Mouse (Mus musculus) lung, postnatal 0 days (tissue): ENCODE measurements at regions not wholly inside any gene's neighbourhood (a gene's known extent, or its start where the extent isn't known, plus 50 kb on each side); places are given as distances from the start of the nearest gene placed in this dataset.

ENCODE experiments used
- ATAC-seq: fragments of 200-750 bp; cut with Nextera tagmentation; 2 replicates; pipeline ENCODE4 v1.8.0; 2017; ENCODE audit warnings: moderate library complexity
- DNase-seq: peaks from one replicate; pipeline ENCODE4 v3.0.0-alpha.2; 2016; ENCODE audit warnings: low spot score
- H3K27ac ChIP-seq: fragments of 300-500 bp; sonication (generic); 2 replicates; pipeline ENCODE4 v1.5.1; 2014; ENCODE audit warnings: antibody characterized with exemption, mild to moderate bottlenecking, low read length, mixed read lengths
- H3K27me3 ChIP-seq: fragments of 300-500 bp; sonication (generic); replicated peaks from 2 replicates; pipeline ENCODE4 v1.6.1; 2014; ENCODE audit warnings: low read length, mixed read lengths; ENCODE audit not compliant: insufficient read depth
- H3K36me3 ChIP-seq: fragments of 300-500 bp; sonication (generic); 2 replicates; pipeline ENCODE4 v1.6.1; 2014; ENCODE audit warnings: low read length, mixed read lengths; ENCODE audit not compliant: insufficient read depth
- H3K4me1 ChIP-seq: fragments of 300-500 bp; sonication (generic); 2 replicates; pipeline ENCODE4 v1.6.1; 2014; ENCODE audit warnings: antibody characterized with exemption, low read depth, low read length, mixed read lengths; ENCODE audit not compliant: insufficient read depth
- H3K4me2 ChIP-seq: fragments of 300-500 bp; sonication (generic); replicated peaks from 2 replicates; pipeline ENCODE4 v1.6.1; 2014; ENCODE audit warnings: low read depth, mild to moderate bottlenecking, low read length, moderate library complexity, mixed read lengths
- H3K4me3 ChIP-seq: fragments of 300-500 bp; sonication (generic); 2 replicates; pipeline ENCODE4 v1.5.1; 2014; ENCODE audit warnings: low read depth, low read length
- H3K9ac ChIP-seq: fragments of 300-500 bp; sonication (generic); replicated peaks from 2 replicates; pipeline ENCODE4 v1.6.1; 2014; ENCODE audit warnings: low read depth, mild to moderate bottlenecking
- H3K9me3 ChIP-seq: fragments of 300-500 bp; sonication (generic); 2 replicates; pipeline ENCODE4 v1.6.1; 2016; ENCODE audit warnings: low read length, mixed read lengths
- CTCF ChIP-seq: IDR thresholded peaks from 2 replicates; pipeline ENCODE4 v1.5.1; 2016; ENCODE audit warnings: antibody characterized with exemption, mild to moderate bottlenecking
- EP300 ChIP-seq: IDR thresholded peaks from 2 replicates; pipeline ENCODE4 v1.6.1; 2016; ENCODE audit warnings: antibody characterized with exemption, mild to moderate bottlenecking, control low read depth
- WGBS: fragments of 180-500 bp; shearing (Covaris S2); extraction: QIAGEN DNeasy Blood & Tissue Kit; methylation state at CpG from one replicate; pipeline ENCODE4 v1.1.7; 2014; 5-methylcytosine and 5-hydroxymethylcytosine counted together

DNA sequence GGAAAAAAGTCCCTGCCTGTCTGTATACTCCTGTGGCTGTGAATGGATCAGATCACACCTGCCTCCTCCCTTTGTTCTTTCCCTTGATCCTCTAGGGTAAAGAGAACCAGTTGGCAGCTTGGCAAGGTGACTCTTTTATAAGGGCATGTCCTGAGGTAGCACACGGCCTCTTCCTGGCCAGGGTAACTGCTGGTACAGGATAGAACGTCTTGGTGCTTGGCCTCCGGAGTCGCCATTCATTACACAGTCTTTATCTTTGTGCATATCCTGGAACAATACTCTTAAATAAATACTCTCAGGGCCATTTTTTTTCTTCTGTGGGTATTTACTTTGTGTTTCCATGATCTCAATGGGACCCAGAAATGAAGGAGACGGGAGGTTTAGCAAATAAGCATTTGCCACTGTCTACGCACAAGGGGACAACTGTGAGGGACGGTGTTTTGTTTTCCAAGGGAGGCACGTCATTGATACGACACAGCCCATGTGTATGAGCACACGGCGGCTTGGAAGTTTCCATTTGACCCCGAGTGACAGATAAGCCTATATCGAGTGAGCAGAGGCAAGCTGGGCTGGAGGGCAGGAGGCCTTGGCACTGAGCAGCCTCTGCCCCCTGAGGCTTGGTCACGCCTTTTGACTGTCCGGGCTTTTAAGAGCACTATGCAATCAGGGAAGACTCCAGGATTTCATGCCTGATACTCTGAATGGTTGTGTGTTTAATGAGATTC is 151.1 kb downstream of the Irs2 start:
- ATAC-seq (no peak), DNase-seq (peak; percentile 10)

DNA sequence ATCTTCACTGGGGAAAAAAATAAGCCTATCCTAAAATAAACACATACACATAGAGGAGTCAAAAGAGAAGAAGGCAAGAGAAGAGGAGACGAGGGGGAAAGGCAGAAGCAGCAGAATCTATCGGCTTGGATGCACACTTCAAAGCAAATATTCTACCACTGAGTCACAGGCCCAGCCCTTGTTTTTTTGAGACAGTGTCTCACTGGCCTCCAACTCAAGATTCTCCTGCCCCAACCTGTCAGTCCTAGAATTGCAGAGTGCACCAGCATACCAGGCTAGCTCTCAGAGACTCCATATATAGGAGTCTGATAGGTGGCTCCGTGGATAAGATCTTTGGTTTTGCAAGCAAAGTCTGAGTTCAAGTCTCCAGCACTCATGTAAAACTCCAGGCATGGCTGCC is 152.6 kb downstream of the Irs2 start:
- no peak overlapping the region for H3K9ac ChIP-seq

More for the DNA sequence above, 151.1 kb downstream of the Irs2 start:
- Histone ChIP-seq H3K27me3 (no peaks in the 10 kb centered on the region), H3K9ac (no peak overlapping the region), H3K4me3 (no peak overlapping the region), H3K4me2 (no peak overlapping the region), H3K36me3 (no peaks in the 10 kb centered on the region), H3K9me3 (no peaks in the 10 kb centered on the region), H3K27ac (no peak overlapping the region), H3K4me1 (no peaks in the 10 kb centered on the region)
- no peak for TF ChIP-seq EP300
- no peak for TF ChIP-seq CTCF
- 40% methylated on average over 15 of the region's 15 CpGs for WGBS

DNA sequence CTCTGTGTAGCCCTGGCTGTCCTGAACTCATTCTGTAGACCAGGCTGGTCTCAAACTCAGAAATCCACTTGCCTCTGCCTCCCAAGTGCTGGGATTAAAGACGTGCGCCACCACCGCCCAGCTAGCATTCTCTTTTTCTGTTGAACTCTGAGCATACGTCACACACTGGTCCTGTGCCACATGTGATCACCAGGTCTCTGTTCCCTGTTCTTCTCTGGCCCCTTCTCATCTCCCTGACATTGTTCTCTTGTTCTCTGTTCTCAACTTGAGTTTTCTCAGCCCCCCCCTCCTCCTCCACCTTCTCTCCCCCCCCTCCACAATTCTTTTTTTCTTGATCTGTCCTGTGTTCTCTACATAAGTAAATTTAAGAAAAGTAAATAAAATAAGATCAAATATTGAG is 153.1 kb downstream of the Irs2 start:
- 94% methylated on average over 4 of the region's 4 CpGs for WGBS
- no peak for ATAC-seq
- no peak for DNase-seq
- H3K36me3 ChIP-seq: no peaks in the 10 kb centered on the region
- no peaks in the 10 kb centered on the region for H3K4me1 ChIP-seq
- no peaks in the 10 kb centered on the region for H3K9me3 ChIP-seq
- H3K9ac ChIP-seq: no peak overlapping the region
- H3K27me3 ChIP-seq: no peaks in the 10 kb centered on the region
- no peak overlapping the region for H3K27ac ChIP-seq
- no peak for TF ChIP-seq CTCF
- no peak for TF ChIP-seq EP300
- H3K4me2 ChIP-seq: no peak overlapping the region
- no peak overlapping the region for H3K4me3 ChIP-seq

More for the DNA sequence above, 152.6 kb downstream of the Irs2 start:
- Histone ChIP-seq H3K9me3 (no peaks in the 10 kb centered on the region), H3K4me1 (no peaks in the 10 kb centered on the region), H3K36me3 (no peaks in the 10 kb centered on the region), H3K27ac (no peak overlapping the region), H3K27me3 (no peaks in the 10 kb centered on the region), H3K4me2 (no peak overlapping the region), H3K4me3 (no peak overlapping the region)
- TF ChIP-seq EP300 (no peak), CTCF (no peak)
- DNase-seq (no peak), ATAC-seq (no peak)
- WGBS: 77% methylated on average over 3 of the region's 3 CpGs

- WGBS: 50% methylated on average over 6 of the region's 6 CpGs
- DNase-seq (no peak), ATAC-seq (no peak)
- TF ChIP-seq EP300 (no peak), CTCF (no peak)
- no peak overlapping the region for H3K27ac ChIP-seq
- H3K36me3 ChIP-seq: no peaks in the 10 kb centered on the region
- H3K4me3 ChIP-seq: no peak overlapping the region
- H3K27me3 ChIP-seq: no peaks in the 10 kb centered on the region
- H3K4me2 ChIP-seq: no peak overlapping the region
- no peak overlapping the region for H3K9ac ChIP-seq
- H3K9me3 ChIP-seq: no peaks in the 10 kb centered on the region
- H3K4me1 ChIP-seq: no peaks in the 10 kb centered on the region
Observed at GRCm38 (mm10) chr8:10854600-10854999, 153.7 kb downstream of the Irs2 start.

DNA sequence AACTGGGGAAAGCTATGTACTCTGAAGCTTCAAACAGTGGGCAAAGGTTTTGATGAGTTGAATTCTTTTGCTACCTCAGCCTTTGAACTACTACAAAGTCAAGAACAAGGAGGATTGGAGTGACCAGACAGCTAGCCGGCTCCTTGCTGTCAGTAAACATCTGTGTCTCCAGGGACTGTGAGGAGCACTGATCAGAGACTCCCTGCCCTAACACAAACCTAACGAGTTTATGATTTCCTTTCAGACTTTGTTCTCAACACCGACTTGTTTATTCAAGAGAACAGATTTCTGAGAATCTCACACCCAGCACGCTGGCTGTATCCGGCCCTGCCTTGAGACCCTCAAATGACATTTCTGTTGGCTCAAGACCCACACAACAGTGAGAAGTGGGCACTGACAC is 154.4 kb downstream of the Irs2 start:
- TF ChIP-seq EP300 (no peak), CTCF (no peak)
- ATAC-seq (no peak), DNase-seq (no peak)
- Histone ChIP-seq H3K27ac (no peak overlapping the region), H3K4me2 (no peak overlapping the region), H3K27me3 (no peaks in the 10 kb centered on the region), H3K4me1 (no peaks in the 10 kb centered on the region), H3K9me3 (no peaks in the 10 kb centered on the region), H3K9ac (no peak overlapping the region), H3K36me3 (no peaks in the 10 kb centered on the region), H3K4me3 (no peak overlapping the region)
- 50% methylated on average over 5 of the region's 5 CpGs for WGBS

DNA sequence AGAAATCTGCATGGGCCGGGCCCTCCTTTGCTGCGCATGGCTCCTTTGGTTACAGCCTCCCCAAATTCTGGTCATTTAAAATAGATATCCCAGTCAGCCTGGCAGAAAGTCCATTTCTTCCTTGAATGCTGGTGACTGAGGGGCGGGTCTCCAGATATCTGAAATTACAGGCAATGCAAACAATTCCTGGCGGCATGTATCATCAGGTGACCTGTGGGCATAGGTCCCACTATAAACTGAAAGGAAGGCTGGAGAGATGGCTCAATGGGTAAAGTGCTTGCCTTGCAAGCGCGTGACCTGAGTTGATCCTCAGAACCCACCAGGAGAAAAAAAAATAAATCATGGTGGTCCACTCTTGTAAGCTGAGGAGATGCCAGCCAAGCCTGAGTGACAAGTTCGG is 158.3 kb downstream of the Irs2 start:
- Histone ChIP-seq H3K4me2 (no peak overlapping the region), H3K9ac (no peak overlapping the region), H3K27ac (no peak overlapping the region), H3K4me1 (no peaks in the 10 kb centered on the region), H3K27me3 (no peaks in the 10 kb centered on the region), H3K4me3 (no peak overlapping the region), H3K36me3 (no peaks in the 10 kb centered on the region), H3K9me3 (no peaks in the 10 kb centered on the region)
- ATAC-seq (no peak), DNase-seq (no peak)
- 63% methylated on average over 7 of the region's 7 CpGs for WGBS
- no peak for TF ChIP-seq CTCF
- TF ChIP-seq EP300: no peak

DNA sequence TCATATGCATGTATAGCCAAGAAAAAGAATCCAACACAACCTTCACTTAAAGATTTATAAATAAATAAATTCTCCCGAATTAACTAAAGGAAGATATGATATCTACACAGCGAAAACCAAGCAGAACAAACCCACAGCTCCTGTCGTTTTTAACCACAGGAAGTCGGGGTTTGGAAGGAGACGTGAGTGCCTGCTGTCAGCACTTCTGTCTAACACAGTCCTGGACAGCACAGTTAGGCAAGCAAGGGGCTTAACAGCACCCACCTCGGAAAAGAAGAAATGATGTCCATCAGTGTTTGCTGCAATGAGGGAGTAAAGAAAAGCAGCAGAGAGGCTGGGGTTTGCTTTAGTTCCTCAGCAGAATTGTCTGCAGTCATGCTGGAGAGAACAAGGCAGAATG is 162.7 kb downstream of the Irs2 start:
- H3K36me3 ChIP-seq: no peaks in the 10 kb centered on the region
- no peaks in the 10 kb centered on the region for H3K27me3 ChIP-seq
- no peaks in the 10 kb centered on the region for H3K9me3 ChIP-seq
- no peak for DNase-seq
- no peak overlapping the region for H3K4me3 ChIP-seq
- no peak for ATAC-seq
- 24% methylated on average over 6 of the region's 6 CpGs for WGBS
- no peaks in the 10 kb centered on the region for H3K4me1 ChIP-seq
- TF ChIP-seq EP300 (no peak), CTCF (no peak)
- H3K4me2 ChIP-seq: no peak overlapping the region
- no peak overlapping the region for H3K9ac ChIP-seq
- no peak overlapping the region for H3K27ac ChIP-seq
